Mouse (Mus musculus) kidney, embryonic 16.5 days (tissue): ENCODE measurements around the gene Fgd2. TPM values are rescaled to one million over a fixed set of nuclear protein-coding genes. Genes with fewer than 3 reads are reported as not detected.
A peak's percentile ranks its signal among the peaks of the same experiment; 100 is the strongest.

Source experiments
- ATAC-seq: fragments of 200-750 bp; cut with Nextera tagmentation; 2 replicates; pipeline ENCODE4 v1.8.0; 2017; ENCODE audit warnings: moderate TSS enrichment; ENCODE audit not compliant: low FRiP score, low TSS enrichment
- H3K27ac ChIP-seq: fragments of 300-500 bp; sonication (generic); 2 replicates; pipeline ENCODE4 v1.5.1; 2014; ENCODE audit warnings: low read length
- H3K27me3 ChIP-seq: fragments of 300-500 bp; sonication (generic); 2 replicates; pipeline ENCODE4 v1.6.1; 2014; ENCODE audit warnings: low read length, control low read depth, mixed read lengths; ENCODE audit not compliant: insufficient read depth
- H3K36me3 ChIP-seq: fragments of 300-500 bp; sonication (generic); 2 replicates; pipeline ENCODE4 v1.6.1; 2014; ENCODE audit warnings: low read length, control low read depth, mixed read lengths; ENCODE audit not compliant: insufficient read depth
- H3K4me1 ChIP-seq: fragments of 300-500 bp; sonication (generic); 2 replicates; pipeline ENCODE4 v1.6.1; 2014; ENCODE audit warnings: low read length, control low read depth, mixed read lengths; ENCODE audit not compliant: insufficient read depth
- H3K4me2 ChIP-seq: fragments of 300-500 bp; sonication (generic); replicated peaks from 2 replicates; pipeline ENCODE4 v1.6.1; 2014; ENCODE audit warnings: low read depth, low read length
- H3K4me3 ChIP-seq: fragments of 300-500 bp; sonication (generic); 2 replicates; pipeline ENCODE4 v1.5.1; 2014; ENCODE audit warnings: mild to moderate bottlenecking, low read length
- H3K9ac ChIP-seq: fragments of 300-500 bp; sonication (generic); replicated peaks from 2 replicates; pipeline ENCODE4 v1.6.1; 2014; ENCODE audit warnings: low read length
- H3K9me3 ChIP-seq: fragments of 300-500 bp; sonication (generic); 2 replicates; pipeline ENCODE4 v1.6.1; 2016; ENCODE audit warnings: low read length, control low read depth
- WGBS: fragments of 180-500 bp; shearing (Covaris S2); extraction: QIAGEN DNeasy Blood & Tissue Kit; methylation state at CpG from one replicate; pipeline ENCODE4 v1.1.7; 2014; 5-methylcytosine and 5-hydroxymethylcytosine counted together
- polyA plus RNA-seq: library from polyadenylated mRNA; unstranded; fragments of >200 nt; fragmentation: Nextera tagmentation; extraction: Ambion mirVana; gene quantifications from 2 replicates; pipeline ENCODE4 v1.2.1, GENCODE M21; 2015

Fgd2 gene
- polyA plus RNA-seq, 1 experiment from 2014 or later: 14.4 TPM

GRCm38 (mm10) chr17:29330671-29331410 is 29.9 kb upstream of the Fgd2 start:
- 0 out of 2 replicates have a peak, but pooled peaks have one; percentile 43 for ATAC-seq

GRCm38 (mm10) chr17:29332186-29332685 is 28.5 kb upstream of the Fgd2 start:
- ATAC-seq: no peak
- H3K4me2 ChIP-seq: no peak overlapping the region
- no peaks in the 10 kb centered on the region for H3K9me3 ChIP-seq
- H3K4me3 ChIP-seq: no peak overlapping the region
- H3K27me3 ChIP-seq: no peaks in the 10 kb centered on the region
- no peak overlapping the region for H3K9ac ChIP-seq
- peaks cover 59% of the 10 kb centered on the region for H3K36me3 ChIP-seq
- no peak overlapping the region for H3K27ac ChIP-seq
- H3K4me1 ChIP-seq: 0 out of 2 replicates have a peak, but pooled peaks cover 4% of the 10 kb centered on the region
- 80% methylated on average over 4 of the region's 4 CpGs for WGBS

More at GRCm38 (mm10) chr17:29330671-29331410, 29.9 kb upstream of the Fgd2 start:
- Histone ChIP-seq H3K27ac (peak overlapping the region; percentile 72), H3K9ac (no peak overlapping the region; the same call in 1 of the 2 replicates), H3K4me3 (no peak overlapping the region), H3K4me2 (no peak overlapping the region), H3K27me3 (no peaks in the 10 kb centered on the region), H3K4me1 (peaks cover 15% of the 10 kb centered on the region), H3K9me3 (no peaks in the 10 kb centered on the region), H3K36me3 (peaks cover 45% of the 10 kb centered on the region)
- 33% methylated on average over 5 of the region's 5 CpGs for WGBS

DNA sequence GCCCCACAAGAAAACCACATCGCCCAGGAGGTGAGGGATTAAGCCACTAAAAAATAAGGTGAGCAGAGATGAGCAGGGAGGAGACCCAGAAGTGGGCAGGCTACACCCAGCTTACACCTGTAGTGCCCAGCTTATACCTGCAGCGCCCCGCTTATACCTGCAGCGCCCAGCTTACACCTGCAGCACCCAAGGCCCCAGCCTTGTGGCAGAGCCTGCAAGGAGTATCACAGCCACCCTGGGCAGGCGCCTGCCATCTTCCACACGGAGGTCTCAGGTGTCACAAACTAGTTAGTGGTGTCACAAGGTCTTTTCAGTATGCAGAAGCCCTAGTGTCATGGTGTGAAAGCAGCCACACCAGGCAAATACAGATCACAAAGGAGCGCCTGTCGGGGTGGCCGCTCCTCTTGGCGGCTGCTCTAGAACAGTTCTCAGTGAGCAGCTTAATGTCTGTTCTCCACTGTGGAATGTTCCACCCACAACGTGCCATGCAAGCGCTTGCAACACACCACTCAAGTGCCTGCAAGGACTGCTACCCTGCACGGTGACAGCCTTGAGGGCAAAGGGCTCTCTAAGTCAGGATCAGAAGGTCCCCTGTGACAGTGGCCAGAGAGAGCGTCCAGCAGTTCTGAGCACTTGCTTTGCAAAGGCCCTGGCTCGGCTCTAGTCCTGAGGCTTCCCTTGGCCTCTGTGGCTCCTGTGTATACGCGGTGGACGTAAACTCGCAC is 24.3 kb upstream of the Fgd2 start:
- no peak for ATAC-seq
- no peak overlapping the region for H3K4me3 ChIP-seq
- H3K4me2 ChIP-seq: no peak overlapping the region
- peaks cover 22% of the 10 kb centered on the region for H3K4me1 ChIP-seq
- H3K9me3 ChIP-seq: no peaks in the 10 kb centered on the region
- H3K27ac ChIP-seq: no peak overlapping the region
- H3K36me3 ChIP-seq: peaks cover 80% of the 10 kb centered on the region
- H3K27me3 ChIP-seq: no peaks in the 10 kb centered on the region
- H3K9ac ChIP-seq: no peak overlapping the region
- 89% methylated on average over 19 of the region's 19 CpGs for WGBS

GRCm38 (mm10) chr17:29337979-29338823 is 22.5 kb upstream of the Fgd2 start:
- no peaks in the 10 kb centered on the region for H3K27me3 ChIP-seq
- H3K27ac ChIP-seq: peak overlapping the region; percentile 73; the same call in 1 of the 2 replicates
- H3K4me2 ChIP-seq: no peak overlapping the region
- ATAC-seq: no peak
- no peak overlapping the region for H3K9ac ChIP-seq
- H3K36me3 ChIP-seq: peaks cover 66% of the 10 kb centered on the region
- no peaks in the 10 kb centered on the region for H3K9me3 ChIP-seq
- WGBS: 91% methylated on average over 9 of the region's 9 CpGs
- no peak overlapping the region for H3K4me3 ChIP-seq
- peaks cover 38% of the 10 kb centered on the region for H3K4me1 ChIP-seq

DNA sequence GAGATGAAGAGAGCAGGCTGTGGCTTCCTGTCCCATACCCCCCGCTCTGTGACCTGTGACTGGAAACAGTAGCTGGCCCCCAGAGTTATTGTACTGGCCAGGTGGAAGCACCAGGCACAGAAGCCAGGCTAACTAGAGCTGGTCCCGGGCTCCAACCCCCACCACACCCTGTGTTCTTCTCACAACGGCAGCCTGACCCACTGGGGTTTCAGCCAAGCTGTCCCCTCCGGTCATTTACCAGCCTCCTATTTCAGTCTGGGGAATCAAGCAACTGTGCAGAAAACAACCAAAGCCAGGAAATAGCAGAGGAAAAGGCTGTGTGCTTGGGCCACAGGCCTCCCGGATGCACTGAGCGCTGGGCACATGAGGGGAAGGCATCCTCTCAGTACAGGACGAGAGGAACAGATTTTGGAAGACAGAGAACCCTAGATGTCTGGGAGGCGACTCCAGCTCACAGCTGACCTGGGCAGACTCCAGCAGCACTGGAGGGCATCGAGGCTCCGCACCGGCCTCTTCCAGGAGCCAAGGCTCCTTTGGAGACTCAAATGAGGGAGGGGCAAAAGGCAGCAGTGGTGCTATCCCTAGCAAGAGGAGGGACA is 21.4 kb upstream of the Fgd2 start:
- no peaks in the 10 kb centered on the region for H3K9me3 ChIP-seq
- peak overlapping the region; percentile 33; the same call in 1 of the 2 replicates for H3K9ac ChIP-seq
- H3K27ac ChIP-seq: peak overlapping the region; percentile 73
- H3K4me2 ChIP-seq: no peak overlapping the region
- 63% methylated on average over 11 of the region's 11 CpGs for WGBS
- no peaks in the 10 kb centered on the region for H3K27me3 ChIP-seq
- ATAC-seq: no peak
- H3K4me1 ChIP-seq: peaks cover 38% of the 10 kb centered on the region
- H3K36me3 ChIP-seq: peaks cover 58% of the 10 kb centered on the region
- H3K4me3 ChIP-seq: no peak overlapping the region

DNA sequence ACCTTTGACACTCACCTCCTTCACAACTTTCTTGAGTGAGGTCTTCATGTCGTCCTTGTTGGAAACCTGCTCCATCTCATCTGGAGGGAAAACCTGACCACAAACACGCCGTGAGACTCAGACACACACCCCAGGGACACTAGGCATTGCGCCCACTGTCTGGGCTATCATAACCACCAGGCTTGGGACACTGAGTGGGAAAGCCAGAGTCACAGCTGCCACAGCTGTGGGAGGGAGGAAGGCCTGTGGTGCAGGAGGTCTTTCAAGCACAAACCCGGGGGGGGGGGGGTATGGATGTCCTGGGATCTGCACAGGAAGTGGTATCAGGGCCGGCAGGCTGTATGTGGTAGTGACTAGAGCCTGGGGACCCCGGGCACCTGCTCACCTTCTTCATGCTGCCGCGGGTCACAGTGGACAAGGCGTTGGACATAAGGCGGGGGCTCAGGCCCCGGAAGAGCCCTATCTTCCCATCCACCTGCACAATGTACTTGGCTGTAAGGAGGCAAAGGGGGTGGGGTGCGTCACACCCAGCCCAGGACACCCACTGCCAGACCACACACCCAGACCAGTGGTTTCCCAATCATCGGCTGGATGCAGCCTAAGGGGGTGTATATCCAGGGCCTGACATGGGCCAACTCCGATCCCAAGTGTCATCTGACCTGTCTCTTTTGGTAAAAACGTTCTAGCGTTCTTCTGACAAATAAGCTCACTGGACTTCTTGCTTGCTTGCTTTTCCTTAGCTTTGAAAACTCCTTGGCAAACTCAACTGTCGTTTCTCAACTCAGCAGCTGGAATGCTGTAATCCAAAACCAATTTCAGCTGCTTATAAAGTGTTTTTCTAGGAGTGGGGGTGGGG is 20.1 kb upstream of the Fgd2 start:
- 73% methylated on average over 18 of the region's 18 CpGs for WGBS
- Histone ChIP-seq H3K27ac (peak overlapping the region; percentile 89), H3K9ac (no peak overlapping the region), H3K27me3 (no peaks in the 10 kb centered on the region), H3K4me3 (no peak overlapping the region), H3K4me1 (peaks cover 44% of the 10 kb centered on the region), H3K36me3 (peaks cover 48% of the 10 kb centered on the region), H3K9me3 (no peaks in the 10 kb centered on the region), H3K4me2 (no peak overlapping the region)
- 0 out of 2 replicates have a peak, but pooled peaks have one; percentile 16 for ATAC-seq

DNA sequence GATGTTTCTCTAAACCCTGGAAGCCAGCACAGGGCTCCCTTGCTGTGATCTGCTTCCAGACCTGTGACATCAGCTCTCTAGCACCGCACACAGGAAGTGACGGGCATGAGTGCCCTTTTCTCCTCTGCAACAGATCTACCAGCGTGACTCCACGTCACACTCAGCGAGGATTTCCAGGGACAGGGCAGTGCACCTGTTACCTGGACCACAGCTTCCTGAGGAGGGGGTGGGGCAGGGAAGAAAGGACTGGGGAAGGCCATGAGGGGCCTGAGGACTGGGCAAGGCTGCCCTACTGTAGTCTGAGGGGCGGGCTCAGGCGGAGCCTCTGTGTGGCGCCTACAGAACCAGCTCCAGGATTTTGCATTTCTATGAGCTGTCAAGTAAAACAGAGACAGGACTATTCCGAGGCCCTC is 19.1 kb upstream of the Fgd2 start:
- peak overlapping the region; percentile 89 for H3K27ac ChIP-seq
- peaks cover 54% of the 10 kb centered on the region for H3K4me1 ChIP-seq
- peak; percentile 72 for ATAC-seq
- H3K36me3 ChIP-seq: peaks cover 38% of the 10 kb centered on the region
- peak overlapping the region; percentile 41; the same call in 1 of the 2 replicates for H3K9ac ChIP-seq
- 10% methylated on average over 9 of the region's 9 CpGs for WGBS
- H3K9me3 ChIP-seq: no peaks in the 10 kb centered on the region
- no peaks in the 10 kb centered on the region for H3K27me3 ChIP-seq
- H3K4me3 ChIP-seq: 0 out of 2 replicates have a peak overlapping the region, but pooled peaks have one; percentile 8
- peak overlapping the region; percentile 33 for H3K4me2 ChIP-seq

DNA sequence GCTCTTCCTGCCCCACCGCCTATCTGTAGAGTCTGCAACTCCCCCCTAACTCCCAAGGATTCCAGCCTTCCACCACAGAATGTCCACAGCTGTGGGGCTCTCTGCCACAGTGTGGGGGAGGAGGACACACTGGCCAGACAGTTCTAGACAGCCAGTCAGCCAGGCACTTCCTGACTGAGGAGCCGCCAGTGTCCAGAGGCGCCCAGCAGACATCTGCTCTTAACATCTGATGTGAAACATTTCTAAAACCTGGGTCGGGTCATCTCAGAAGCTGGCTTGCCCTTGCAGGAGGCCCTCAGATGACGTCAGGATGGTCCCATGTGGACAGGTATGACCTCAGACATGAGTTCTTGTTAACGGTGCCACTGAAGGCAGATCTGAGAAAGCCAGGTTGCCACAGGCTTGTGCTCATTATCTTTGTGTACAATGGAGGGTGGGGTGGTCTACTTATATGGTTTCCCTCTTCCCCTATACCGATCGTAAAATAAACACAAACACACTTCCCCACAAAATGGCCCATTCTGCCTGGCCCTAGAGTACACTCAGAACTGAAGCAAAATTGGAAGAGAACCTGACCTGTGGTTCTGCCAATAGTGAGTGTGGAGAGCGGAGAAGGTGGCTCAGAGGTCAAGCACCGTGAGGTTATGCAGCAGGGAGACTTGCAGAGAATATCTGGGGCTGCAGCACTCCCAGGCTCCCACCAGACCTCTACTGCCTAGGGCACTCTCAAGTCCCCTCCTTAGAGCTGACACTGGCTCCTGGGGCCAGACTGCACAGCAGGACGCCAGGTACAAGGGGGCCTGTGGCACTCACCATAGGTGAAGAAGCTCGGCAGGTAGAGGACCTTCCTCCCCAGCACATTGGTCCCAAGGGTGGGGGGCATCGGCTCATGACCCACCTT is 18.5 kb upstream of the Fgd2 start:
- H3K27me3 ChIP-seq: no peaks in the 10 kb centered on the region
- H3K4me3 ChIP-seq: no peak overlapping the region
- peak; percentile 87 for ATAC-seq
- peaks cover 54% of the 10 kb centered on the region for H3K4me1 ChIP-seq
- H3K9me3 ChIP-seq: no peaks in the 10 kb centered on the region
- peaks cover 31% of the 10 kb centered on the region for H3K36me3 ChIP-seq
- peak overlapping the region; percentile 33; the same call in 1 of the 2 replicates for H3K4me2 ChIP-seq
- WGBS: 29% methylated on average over 13 of the region's 13 CpGs
- H3K9ac ChIP-seq: 0 out of 2 replicates have a peak overlapping the region, but pooled peaks have one; percentile 41
- H3K27ac ChIP-seq: peak overlapping the region; percentile 89
